Mouse (Mus musculus) lung, embryonic 14.5 days (tissue): Measurements from ENCODE around the gene Cnih3. TPM values are rescaled to one million over a fixed set of nuclear protein-coding genes. Genes with fewer than 3 reads are reported as not detected.

Experiments used
- ATAC-seq: fragments of 200-750 bp; cut with Nextera tagmentation; 2 replicates; pipeline ENCODE4 v1.8.0; 2017; ENCODE audit warnings: mild to moderate bottlenecking, moderate TSS enrichment, moderate library complexity; ENCODE audit not compliant: insufficient read depth
- DNase-seq: peaks from one replicate; pipeline ENCODE4 v3.0.0-alpha.2; 2015
- H3K27ac ChIP-seq: fragments of 300-500 bp; sonication (generic); 2 replicates; pipeline ENCODE4 v1.5.1; 2014; ENCODE audit warnings: low read depth, mild to moderate bottlenecking, moderate library complexity
- H3K27me3 ChIP-seq: fragments of 300-500 bp; sonication (generic); 2 replicates; pipeline ENCODE4 v1.6.1; 2014; ENCODE audit warnings: low read length, control low read depth; ENCODE audit not compliant: insufficient read depth
- H3K36me3 ChIP-seq: fragments of 300-500 bp; sonication (generic); 2 replicates; pipeline ENCODE4 v1.6.1; 2014; ENCODE audit warnings: control low read depth; ENCODE audit not compliant: insufficient read depth
- H3K4me1 ChIP-seq: fragments of 300-500 bp; sonication (generic); 2 replicates; pipeline ENCODE4 v1.6.1; 2014; ENCODE audit warnings: antibody characterized with exemption, control low read depth; ENCODE audit not compliant: insufficient read depth
- H3K4me2 ChIP-seq: fragments of 300-500 bp; sonication (generic); 2 replicates; pipeline ENCODE4 v1.6.1; 2014; ENCODE audit warnings: mild to moderate bottlenecking
- H3K4me3 ChIP-seq: fragments of 300-500 bp; sonication (generic); 2 replicates; pipeline ENCODE4 v1.5.1; 2014; ENCODE audit warnings: low read depth, low read length
- H3K9ac ChIP-seq: fragments of 300-500 bp; sonication (generic); 2 replicates; pipeline ENCODE4 v1.6.1; 2014
- H3K9me3 ChIP-seq: fragments of 300-500 bp; sonication (generic); 2 replicates; pipeline ENCODE4 v1.6.1; 2016; ENCODE audit warnings: low read depth, low read length, control low read depth
- CTCF ChIP-seq: IDR thresholded peaks from 2 replicates; pipeline ENCODE4 v1.5.1; 2016; ENCODE audit warnings: antibody characterized with exemption, low read depth
- WGBS: fragments of 180-500 bp; shearing (Covaris S2); extraction: QIAGEN DNeasy Blood & Tissue Kit; methylation state at CpG from one replicate; pipeline ENCODE4 v1.1.7; 2014; 5-methylcytosine and 5-hydroxymethylcytosine counted together
- polyA plus RNA-seq: library from polyadenylated mRNA; unstranded; fragments of >200 nt; fragmentation: Nextera tagmentation; extraction: Ambion mirVana; gene quantifications from 2 replicates; pipeline ENCODE4 v1.2.1, GENCODE M21; 2014

The Cnih3 gene
- polyA plus RNA-seq, 1 experiment from 2014 or later = not detected

GRCm38 (mm10) chr1:181453106-181453505 is 100.7 kb downstream of the Cnih3 start:
- H3K27ac ChIP-seq = no peak overlapping the region
- DNase-seq (no peak), ATAC-seq (no peak)
- H3K9me3 ChIP-seq = no peaks in the 10 kb centered on the region
- no peak overlapping the region for H3K4me2 ChIP-seq
- H3K27me3 ChIP-seq = no peaks in the 10 kb centered on the region
- no peak overlapping the region for H3K9ac ChIP-seq
- H3K4me3 ChIP-seq = no peak overlapping the region
- WGBS = 80% methylated on average over 6 of the region's 6 CpGs
- TF ChIP-seq CTCF = no peak
- H3K36me3 ChIP-seq = no peaks in the 10 kb centered on the region
- H3K4me1 ChIP-seq = no peaks in the 10 kb centered on the region

- H3K9me3 ChIP-seq = no peaks in the 10 kb centered on the region
- H3K36me3 ChIP-seq = no peaks in the 10 kb centered on the region
- TF ChIP-seq CTCF = no peak
- no peak for ATAC-seq
- H3K4me3 ChIP-seq = no peak overlapping the region
- H3K27ac ChIP-seq = no peak overlapping the region
- no peaks in the 10 kb centered on the region for H3K4me1 ChIP-seq
- H3K27me3 ChIP-seq = no peaks in the 10 kb centered on the region
- H3K4me2 ChIP-seq = no peak overlapping the region
- no peak overlapping the region for H3K9ac ChIP-seq
- no peak for DNase-seq
- WGBS = 77% methylated on average over 7 of the region's 7 CpGs
Observed at GRCm38 (mm10) chr1:181456911-181457310, 104.5 kb downstream of the Cnih3 start.

- ATAC-seq (no peak), DNase-seq (no peak)
- H3K9ac ChIP-seq = no peak overlapping the region
- no peaks in the 10 kb centered on the region for H3K9me3 ChIP-seq
- H3K4me1 ChIP-seq = no peaks in the 10 kb centered on the region
- H3K27me3 ChIP-seq = no peaks in the 10 kb centered on the region
- no peak overlapping the region for H3K4me2 ChIP-seq
- TF ChIP-seq CTCF = no peak
- H3K4me3 ChIP-seq = no peak overlapping the region
- 68% methylated on average over 7 of the region's 7 CpGs for WGBS
- no peak overlapping the region for H3K27ac ChIP-seq
- H3K36me3 ChIP-seq = no peaks in the 10 kb centered on the region
Observed at GRCm38 (mm10) chr1:181459431-181460105, 107.1 kb downstream of the Cnih3 start.

GRCm38 (mm10) chr1:181460283-181460682 is 107.9 kb downstream of the Cnih3 start:
- Histone ChIP-seq H3K27ac (no peak overlapping the region), H3K27me3 (no peaks in the 10 kb centered on the region), H3K9ac (no peak overlapping the region), H3K4me3 (no peak overlapping the region), H3K4me2 (no peak overlapping the region), H3K36me3 (no peaks in the 10 kb centered on the region), H3K4me1 (no peaks in the 10 kb centered on the region), H3K9me3 (no peaks in the 10 kb centered on the region)
- TF ChIP-seq CTCF = no peak
- DNase-seq (no peak), ATAC-seq (no peak)
- WGBS = 73% methylated on average over 2 of the region's 2 CpGs

- ATAC-seq = no peak
- no peak overlapping the region for H3K4me2 ChIP-seq
- H3K27me3 ChIP-seq = no peaks in the 10 kb centered on the region
- peak; percentile 30 for DNase-seq
- no peak overlapping the region for H3K9ac ChIP-seq
- H3K4me1 ChIP-seq = peaks cover under 1% of the 10 kb centered on the region; the same call in 1 of the 2 replicates
- WGBS = 69% methylated on average over 8 of the region's 8 CpGs
- no peak overlapping the region for H3K27ac ChIP-seq
- TF ChIP-seq CTCF = no peak
- H3K4me3 ChIP-seq = no peak overlapping the region
- no peaks in the 10 kb centered on the region for H3K9me3 ChIP-seq
- no peaks in the 10 kb centered on the region for H3K36me3 ChIP-seq
Observed at GRCm38 (mm10) chr1:181461484-181461883, 109.1 kb downstream of the Cnih3 start.

- Histone ChIP-seq H3K4me1 (peaks cover 7% of the 10 kb centered on the region; the same call in 1 of the 2 replicates), H3K36me3 (no peaks in the 10 kb centered on the region), H3K4me3 (no peak overlapping the region), H3K4me2 (no peak overlapping the region), H3K9ac (no peak overlapping the region), H3K27ac (no peak overlapping the region), H3K9me3 (no peaks in the 10 kb centered on the region), H3K27me3 (no peaks in the 10 kb centered on the region)
- DNase-seq = no peak
- TF ChIP-seq CTCF = no peak
- 36% methylated on average over 8 of the region's 8 CpGs for WGBS
- no peak for ATAC-seq
Observed at GRCm38 (mm10) chr1:181462051-181462905, 109.8 kb downstream of the Cnih3 start.

GRCm38 (mm10) chr1:181462906-181463179 is 110.4 kb downstream of the Cnih3 start:
- DNase-seq = no peak
- Histone ChIP-seq H3K4me1 (peaks cover 7% of the 10 kb centered on the region; the same call in 1 of the 2 replicates), H3K27me3 (no peaks in the 10 kb centered on the region), H3K4me3 (no peak overlapping the region), H3K27ac (no peak overlapping the region), H3K9ac (no peak overlapping the region), H3K36me3 (no peaks in the 10 kb centered on the region), H3K4me2 (no peak overlapping the region), H3K9me3 (no peaks in the 10 kb centered on the region)
- WGBS = 77% methylated on average over 6 of the region's 6 CpGs
- TF ChIP-seq CTCF = no peak
- no peak for ATAC-seq
